Mouse (Mus musculus): ENCODE results near the gene Cdh15.

Cdh15 gene

DNA sequence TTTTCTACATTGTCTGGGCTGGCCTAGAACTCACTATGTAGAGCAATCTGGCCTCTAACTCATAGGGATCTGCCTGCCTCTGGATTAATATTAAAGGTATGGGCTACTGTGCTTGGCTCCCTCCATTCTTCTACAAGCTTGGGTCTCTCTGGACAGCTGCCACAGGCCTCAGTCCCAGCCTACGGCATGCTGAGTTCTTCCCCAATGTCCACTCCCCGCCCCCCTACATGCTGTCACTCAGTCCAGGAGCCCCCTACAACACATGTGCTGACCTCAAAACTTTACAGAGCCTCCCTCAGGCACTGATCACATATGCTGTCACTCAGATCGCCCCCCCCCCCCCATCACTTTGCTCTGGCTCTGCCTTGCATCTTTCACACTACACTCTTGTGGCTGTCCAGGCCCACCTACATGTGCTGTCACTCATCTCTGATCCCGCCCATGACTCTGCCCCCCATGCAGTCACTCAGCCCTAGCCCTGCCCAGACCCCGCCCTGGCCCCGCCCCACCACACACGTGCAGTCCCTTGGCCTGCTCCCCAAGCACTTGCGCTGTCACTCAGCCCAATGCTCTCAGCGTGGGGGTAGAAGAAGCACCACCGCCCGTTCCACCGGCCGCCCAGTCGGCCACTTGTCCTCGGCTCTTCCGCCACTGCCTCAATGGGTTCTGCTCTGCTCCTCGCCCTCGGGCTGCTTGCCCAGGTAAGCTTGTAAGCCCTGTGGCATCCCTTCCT, at the start of gene Cdh15:
Gene Cdh15, plus strand, starts transcription at position 138 of the 733 bp plus-strand sequence.
- DNase-seq (ENCODE audit: low spot score in 2 of 2): no peak

GRCm38 (mm10) chr8:122803906-122804761, 43.6 kb upstream of the Cdh15 start:
- DNase-seq (ENCODE audit: low spot score in 2 of 2): peak in 1 of 2 experiments; percentile 33

DNA sequence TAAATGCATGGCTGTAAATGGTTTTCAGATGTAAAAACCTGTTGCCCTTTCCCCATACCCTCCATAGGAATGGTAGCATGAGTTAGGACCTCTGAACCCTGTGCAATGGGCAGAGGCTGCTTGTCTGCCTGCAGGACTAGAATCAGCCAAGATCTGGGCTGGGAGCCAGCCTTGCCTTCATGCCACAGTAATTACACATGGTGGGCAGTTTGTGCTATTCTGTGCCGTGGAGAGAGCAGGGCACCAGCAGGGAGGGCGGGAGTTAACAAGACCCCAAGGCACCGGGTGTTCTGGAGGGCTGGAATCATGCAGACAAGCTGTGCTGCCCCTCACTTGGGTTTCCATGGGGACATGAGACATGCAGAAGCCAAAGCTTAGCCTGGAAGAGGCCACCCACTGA, 42.4 kb upstream of the Cdh15 start:
- DNase-seq (ENCODE audit: low spot score in 2 of 2): peak; percentile 46 to 47

GRCm38 (mm10) chr8:122806956-122807538, 40.7 kb upstream of the Cdh15 start:
- no peak for DNase-seq (ENCODE audit: low spot score in 2 of 2)

DNA sequence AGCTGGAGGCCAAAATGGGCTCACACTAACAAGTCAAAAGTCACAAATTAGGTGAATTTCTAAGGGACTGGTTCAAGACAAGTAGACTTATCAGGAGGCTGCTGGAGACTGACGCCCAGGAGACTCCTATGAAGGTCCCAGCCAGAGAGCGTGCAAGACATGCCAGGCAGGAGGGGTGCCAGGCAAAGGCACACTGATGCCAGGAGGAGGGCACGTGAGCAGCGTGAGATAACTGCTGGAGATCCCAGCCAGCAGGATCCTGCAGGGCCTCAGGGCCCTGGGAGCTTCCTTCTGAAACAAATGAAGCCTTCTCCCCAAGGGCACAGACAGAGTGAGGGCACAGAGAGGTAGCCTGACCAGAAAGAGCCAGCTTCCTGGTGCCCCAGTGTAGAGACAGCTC, 39.9 kb upstream of the Cdh15 start:
- no peak for DNase-seq (ENCODE audit: low spot score in 2 of 2)

DNA sequence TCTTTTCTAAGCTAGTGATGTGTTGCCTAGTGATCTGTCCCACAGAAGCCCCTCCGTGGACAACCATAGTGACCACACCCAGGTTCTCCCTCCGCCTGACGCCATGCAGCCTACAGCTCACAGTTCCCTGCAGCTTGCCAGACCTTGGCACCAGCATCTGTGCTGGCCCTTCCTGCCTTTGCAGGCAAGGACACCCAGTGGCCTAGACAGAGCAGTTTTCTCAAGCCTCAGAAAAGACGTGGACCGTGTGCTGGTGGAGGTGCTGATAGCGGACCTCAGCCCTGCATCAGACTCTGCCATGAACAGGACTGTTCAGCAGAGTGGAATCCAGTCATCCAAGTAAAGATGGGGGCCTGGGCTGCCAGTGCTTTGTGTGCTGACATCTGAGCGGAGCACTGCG, 37.4 kb upstream of the Cdh15 start:
- DNase-seq (ENCODE audit: low spot score in 2 of 2): no peak

DNA sequence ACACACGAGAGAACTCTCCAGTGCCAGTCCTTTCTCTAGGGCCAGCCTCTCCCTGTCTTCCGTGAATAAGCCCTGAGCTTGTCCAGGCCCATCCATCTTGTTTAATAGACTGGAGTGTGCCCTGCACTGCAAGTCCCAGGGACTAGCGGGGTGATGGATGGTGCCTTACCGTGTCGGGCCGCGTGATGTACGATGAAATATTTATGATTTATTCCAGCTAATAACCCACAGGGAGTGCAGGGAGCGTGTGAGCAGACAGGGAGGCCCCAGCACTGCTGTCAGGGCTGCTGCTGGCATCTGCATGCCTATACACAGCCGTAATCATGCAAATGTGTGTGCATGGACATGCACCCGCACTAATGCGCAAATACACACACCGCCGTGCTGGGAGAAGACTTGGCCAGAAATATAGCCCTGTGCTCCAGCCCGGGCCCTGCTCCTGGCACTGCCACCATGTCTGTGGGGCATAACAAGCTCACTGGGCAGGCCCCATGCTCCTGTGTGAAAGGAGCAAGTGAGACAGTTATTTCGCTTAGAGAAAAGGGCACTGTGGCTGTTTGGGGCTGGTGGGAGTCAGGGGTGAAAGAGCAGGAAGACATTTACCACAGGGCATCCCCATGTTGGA, 35.8 kb upstream of the Cdh15 start:
- no peak for DNase-seq (ENCODE audit: low spot score in 2 of 2)

- no peak for DNase-seq (ENCODE audit: low spot score in 2 of 2)
These were observed 35.0 kb upstream of the Cdh15 start for GRCm38 (mm10) chr8:122812610-122813250.

DNA sequence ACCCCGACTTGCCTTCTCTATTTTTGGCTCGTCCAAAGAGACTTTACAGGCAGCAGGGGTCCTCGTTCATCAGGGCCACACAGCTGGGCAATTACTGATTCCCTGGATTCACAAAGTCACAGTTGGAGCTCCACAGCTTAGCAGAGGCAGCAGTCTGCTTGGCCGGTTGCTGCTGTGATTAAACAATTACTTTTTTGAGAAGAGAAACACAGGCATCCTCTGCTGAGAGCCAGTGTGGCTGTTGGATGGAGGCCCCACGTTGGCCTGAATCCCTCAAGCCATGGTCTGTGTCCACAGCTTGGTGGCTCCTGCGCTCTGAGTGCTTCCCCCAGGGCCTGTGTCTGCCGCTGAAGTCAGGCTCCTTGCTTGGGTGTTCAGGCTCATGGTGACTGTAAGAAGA, 33.2 kb upstream of the Cdh15 start:
- no peak for DNase-seq (ENCODE audit: low spot score in 2 of 2)

DNA sequence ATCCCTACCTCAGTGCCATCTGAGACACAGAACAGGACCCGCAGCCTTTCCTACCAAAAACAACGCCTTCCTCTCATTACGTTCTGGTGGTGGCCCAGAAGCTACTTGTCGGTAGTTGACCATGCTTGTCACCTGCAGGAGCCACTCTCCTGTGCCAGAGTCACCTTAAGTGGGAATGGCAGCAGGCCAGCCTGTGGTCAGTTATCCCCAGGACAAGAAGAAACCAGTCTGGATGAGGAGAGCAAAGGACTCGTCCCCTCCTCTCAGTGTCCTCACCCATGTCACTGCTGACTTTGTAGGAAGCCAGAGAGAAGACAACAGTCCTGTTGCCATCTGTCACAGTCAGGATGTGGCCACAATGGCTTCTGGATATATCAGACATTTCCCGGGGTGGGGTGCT, 30.8 kb upstream of the Cdh15 start:
- DNase-seq (ENCODE audit: low spot score in 2 of 2): no peak

DNA sequence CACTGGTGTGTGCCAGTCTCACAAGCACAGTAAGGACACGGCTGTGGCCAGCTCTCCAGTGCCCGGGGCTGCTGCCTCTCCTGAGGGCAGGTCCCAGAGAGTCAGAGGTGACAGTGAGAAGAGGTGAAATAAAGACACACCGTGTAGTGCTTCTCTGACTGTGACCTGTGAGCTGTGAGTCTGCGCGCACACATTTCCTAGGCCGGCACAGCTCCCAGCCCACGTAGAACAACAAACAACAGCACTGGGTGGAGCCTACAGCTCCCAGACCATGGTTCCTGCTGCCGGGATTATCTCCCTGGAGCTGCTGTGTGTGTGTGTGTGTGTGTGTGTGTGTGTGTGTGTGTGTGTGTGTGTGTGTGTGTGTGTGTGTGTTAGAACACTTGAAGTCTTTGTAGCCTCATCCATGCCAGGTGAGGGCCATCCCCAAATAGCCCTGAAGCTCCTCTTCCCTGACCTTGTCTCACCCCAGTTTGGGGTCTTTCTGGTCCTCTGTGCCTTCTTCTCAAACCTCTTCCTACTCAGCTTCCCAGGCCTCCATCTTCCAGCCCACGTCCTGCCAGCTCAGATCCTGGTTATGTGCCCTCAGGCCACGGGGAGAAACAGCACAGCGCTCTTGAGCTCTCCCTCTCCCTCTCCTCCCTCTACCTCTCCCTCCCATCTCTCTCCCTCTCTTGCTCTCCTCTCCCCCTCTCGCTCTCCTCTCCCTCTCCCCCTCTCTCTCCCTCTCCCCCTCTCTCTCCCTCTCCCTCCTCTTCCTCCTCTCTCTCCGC, 29.9 kb upstream of the Cdh15 start:
- no peak for DNase-seq (ENCODE audit: low spot score in 2 of 2)

DNA sequence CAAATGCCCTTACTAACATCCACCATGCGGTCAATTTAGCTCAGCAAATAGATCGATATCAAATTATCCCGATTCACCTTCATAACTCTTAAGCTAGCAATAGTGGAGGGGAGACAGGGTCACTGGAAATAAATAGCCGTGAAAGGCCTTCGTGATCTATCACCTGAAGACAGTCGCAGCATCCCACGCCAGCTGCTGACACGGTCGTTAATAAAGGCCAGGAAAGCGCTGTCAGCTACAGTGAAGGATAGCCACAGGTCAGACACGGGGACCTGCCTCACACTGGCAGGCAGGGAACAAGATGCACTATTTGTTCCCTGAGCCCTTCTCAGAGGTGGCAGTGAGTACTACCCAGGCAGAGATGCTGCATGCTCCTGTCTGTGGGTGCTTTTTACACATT, 28.0 kb upstream of the Cdh15 start:
- DNase-seq (ENCODE audit: low spot score in 2 of 2): no peak

DNA sequence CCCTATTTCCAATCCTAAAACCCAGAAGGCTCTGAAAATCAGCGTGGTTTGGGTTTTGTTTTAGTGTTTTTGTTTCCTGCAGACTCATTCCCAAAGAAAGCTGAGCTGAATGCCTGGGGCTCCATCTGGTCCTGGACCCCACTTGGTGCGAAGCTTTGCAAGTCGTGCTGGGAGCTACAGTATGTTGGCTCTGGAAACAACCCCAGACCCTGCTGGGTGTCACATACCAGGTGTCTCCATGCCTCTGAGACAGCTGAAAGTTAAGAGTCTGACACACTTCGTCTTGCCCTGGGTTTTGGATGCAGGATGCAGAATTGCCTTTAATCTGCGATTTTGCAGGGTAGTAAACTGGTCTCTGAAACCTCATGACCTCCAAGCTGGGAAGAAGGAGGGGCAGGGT, 23.2 kb upstream of the Cdh15 start:
- DNase-seq (ENCODE audit: low spot score in 2 of 2): no peak

DNA sequence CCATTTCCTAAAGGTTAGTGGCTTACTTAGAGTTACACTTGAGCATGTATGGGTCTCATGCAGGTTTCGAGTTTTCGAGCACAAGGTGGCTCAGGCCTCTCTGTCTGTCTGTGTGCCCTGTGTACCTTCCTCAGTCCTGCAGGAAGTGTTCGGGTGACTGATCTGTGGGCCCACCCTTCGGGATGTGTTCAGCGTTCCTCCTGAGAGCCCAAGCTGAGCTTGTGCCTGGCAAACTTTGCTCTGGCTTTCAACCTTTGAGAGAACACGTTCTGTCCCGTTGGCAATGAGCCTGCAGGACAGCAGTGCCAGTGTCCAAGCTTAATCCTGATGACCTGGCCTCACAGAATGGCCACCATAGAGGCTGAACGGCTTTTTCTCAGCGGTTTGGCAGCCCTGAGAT, 22.8 kb upstream of the Cdh15 start:
- DNase-seq (ENCODE audit: low spot score in 2 of 2): no peak

DNA sequence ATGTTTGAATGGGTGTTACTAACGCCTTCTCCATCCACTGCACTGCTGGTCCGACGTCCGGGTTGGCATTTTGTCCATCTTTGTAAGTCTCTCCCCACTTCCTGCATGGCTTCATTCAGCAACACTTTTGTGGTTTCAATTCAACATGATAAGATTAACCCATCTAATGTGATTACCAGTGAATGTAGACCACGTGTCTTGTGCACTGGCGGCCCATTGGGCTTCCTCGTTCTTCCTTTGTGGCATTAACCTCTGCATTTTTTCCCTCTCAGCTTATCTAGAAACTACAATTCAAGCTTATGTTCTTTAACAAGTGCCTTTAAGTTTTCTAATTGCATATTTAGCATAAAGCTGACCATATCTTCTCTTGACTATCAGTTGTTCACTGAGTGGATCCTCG, 22.4 kb upstream of the Cdh15 start:
- no peak for DNase-seq (ENCODE audit: low spot score in 2 of 2)

- DNase-seq (ENCODE audit: low spot score in 2 of 2): no peak
These were observed 18.4 kb upstream of the Cdh15 start for GRCm38 (mm10) chr8:122829396-122829795.

- DNase-seq (ENCODE audit: low spot score in 2 of 2): peak; percentile 78 to 89
These were observed 17.3 kb upstream of the Cdh15 start for GRCm38 (mm10) chr8:122830349-122831061.

DNA sequence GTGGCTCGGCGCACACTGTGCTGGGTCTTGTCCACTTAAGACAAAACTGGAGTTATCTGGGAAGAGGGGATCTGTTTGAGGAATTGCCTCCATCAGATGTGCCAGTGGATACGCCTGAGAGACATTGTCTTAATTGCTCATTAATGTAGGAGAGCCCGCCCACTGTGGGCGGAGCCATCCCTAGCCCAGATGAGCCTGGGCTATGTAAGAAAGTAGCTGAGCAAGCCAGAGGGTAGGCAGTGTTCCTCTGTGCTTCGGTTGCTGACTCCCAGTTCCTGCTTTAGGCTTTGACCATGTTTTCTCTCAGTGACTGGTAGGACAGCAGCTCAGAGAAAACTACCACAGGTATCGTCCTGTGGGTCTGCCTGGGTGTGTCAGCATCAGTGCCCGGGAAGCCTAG, 13.3 kb upstream of the Cdh15 start:
- no peak for DNase-seq (ENCODE audit: low spot score in 2 of 2)

DNA sequence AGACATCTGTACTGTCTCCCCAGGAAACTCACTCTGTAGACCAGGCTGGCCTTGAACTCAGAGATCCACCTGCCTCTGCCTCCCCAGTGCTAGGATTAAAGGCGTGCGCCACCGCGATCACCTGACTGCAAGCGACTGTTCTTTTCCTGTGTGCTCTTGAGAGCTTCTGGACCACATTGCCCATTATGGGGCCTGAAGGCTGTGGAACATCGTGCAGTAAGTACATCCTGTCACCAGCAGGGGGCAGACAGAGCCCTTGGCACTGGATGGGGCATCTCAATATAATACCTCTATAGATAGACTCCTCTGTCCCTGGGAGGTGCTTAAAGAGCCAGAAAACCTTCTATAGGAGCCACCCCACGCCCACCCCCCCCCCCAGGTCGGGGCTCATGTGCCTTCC, 12.8 kb upstream of the Cdh15 start:
- peak; percentile 44 to 70 for DNase-seq (ENCODE audit: low spot score in 2 of 2)

DNA sequence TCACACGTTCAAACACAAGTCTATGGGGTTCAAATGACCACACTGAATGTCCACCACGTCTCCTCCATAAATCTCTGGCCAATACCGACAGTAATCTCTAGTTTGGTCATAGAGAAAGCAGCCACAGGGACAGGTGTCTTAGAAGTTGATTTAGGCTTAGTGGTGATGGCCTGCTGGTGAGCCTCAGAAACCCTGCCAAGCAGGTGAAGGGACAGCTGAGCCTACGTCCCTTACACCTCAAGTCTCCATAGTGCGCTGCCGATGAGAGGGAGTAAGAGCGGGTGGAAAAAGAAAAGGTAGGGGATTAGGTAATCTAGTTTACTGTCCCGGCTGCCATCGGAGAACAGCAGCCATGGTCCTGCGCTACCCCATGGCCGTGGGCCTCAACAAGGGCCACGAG, 11.6 kb upstream of the Cdh15 start:
- DNase-seq (ENCODE audit: low spot score in 2 of 2): no peak
